Mouse (Mus musculus) lung, adult 2 months (tissue): ENCODE results near the gene Krt23.

Experiments
- CTCF ChIP-seq: fragments of 200-500 bp; IDR thresholded peaks from 2 replicates; pipeline ENCODE4 v1.5.1; 2011; ENCODE audit warnings: mild to moderate bottlenecking, low read length, control low read depth; ENCODE audit not compliant: insufficient read depth
- POLR2A ChIP-seq: fragments of 200-500 bp; IDR thresholded peaks from 2 replicates; pipeline ENCODE4 v1.6.1; 2011; ENCODE audit warnings: low read depth, mild to moderate bottlenecking, control low read depth, low read length, borderline replicate concordance; ENCODE audit errors: extremely low read depth

DNA sequence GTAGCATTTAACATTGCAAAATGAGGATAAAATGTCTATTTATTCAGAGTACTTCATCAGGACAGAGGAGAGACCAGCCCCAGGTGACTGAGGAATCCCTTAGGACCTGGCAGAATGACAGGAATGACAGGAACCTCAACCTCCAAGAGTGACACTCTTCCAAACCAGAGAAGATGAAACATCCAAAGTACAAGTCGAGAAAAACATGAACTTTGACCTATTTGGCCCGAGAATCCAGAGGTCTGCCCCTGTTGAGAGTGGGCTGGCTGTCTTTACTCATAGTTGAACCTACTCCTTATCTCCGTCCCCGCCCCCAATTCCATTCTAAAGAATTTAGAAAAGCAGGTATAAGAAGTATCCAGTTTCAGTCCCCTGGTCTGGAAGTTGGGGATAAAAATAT, 2.3 kb downstream of the Krt23 start:
- TF ChIP-seq POLR2A = no peak
- TF ChIP-seq CTCF = no peak
